Mouse (Mus musculus) ES-E14 (cell line): ENCODE measurements around the gene Fasl. TPM values are rescaled to one million over a fixed set of nuclear protein-coding genes. Genes with fewer than 3 reads are reported as not detected.

Experiments used
- DNase-seq: peaks from one replicate; pipeline ENCODE4 v3.0.0-alpha.2; 2013; ENCODE audit warnings: low read depth, low spot score
- H3K27ac ChIP-seq: 2 replicates; pipeline ENCODE4 v1.5.1; 2012; ENCODE audit warnings: low read depth, mild to moderate bottlenecking, low read length, moderate library complexity, mixed read lengths; ENCODE audit not compliant: poor library complexity, insufficient read depth, severe bottlenecking
- H3K36me3 ChIP-seq: 2 replicates; pipeline ENCODE4 v1.6.1; 2012; ENCODE audit warnings: mild to moderate bottlenecking, low read length, moderate library complexity, mixed read lengths; ENCODE audit not compliant: control insufficient read depth, poor library complexity, insufficient read depth, severe bottlenecking
- H3K4me1 ChIP-seq, 2 experiments: fragments of 150-350 bp in 1 of 2; sonication (generic) in 1 of 2; 2 replicates each; pipeline ENCODE4 v1.6.1; 2012; ENCODE audit warnings: low read length in 2 of 2, mild to moderate bottlenecking in 1 of 2, mixed read lengths in 1 of 2; ENCODE audit not compliant: control insufficient read depth in 2 of 2, insufficient read depth in 2 of 2, poor library complexity in 1 of 2
- H3K4me3 ChIP-seq, 2 experiments: fragments of 150-350 bp in 1 of 2; sonication (generic) in 1 of 2; 2 replicates each; pipeline ENCODE4 v1.5.1; 2012; ENCODE audit warnings: low read length in 2 of 2, low read depth in 1 of 2, mild to moderate bottlenecking in 1 of 2, mixed read lengths in 1 of 2; ENCODE audit not compliant: insufficient read depth in 1 of 2, poor library complexity in 1 of 2, severe bottlenecking in 1 of 2
- H3K9ac ChIP-seq: 2 replicates; pipeline ENCODE4 v1.6.1; 2012; ENCODE audit warnings: low read depth, mild to moderate bottlenecking, low read length, mixed read lengths; ENCODE audit not compliant: poor library complexity, insufficient read depth, severe bottlenecking
- H3K9me3 ChIP-seq: fragments of 150-350 bp; sonication (generic); 2 replicates; pipeline ENCODE4 v1.6.1; 2012; ENCODE audit warnings: low read depth, mild to moderate bottlenecking, low read length; ENCODE audit not compliant: control insufficient read depth, insufficient read depth
- CHD2 ChIP-seq: IDR thresholded peaks from 2 replicates; pipeline ENCODE4 v1.6.1; 2014; ENCODE audit warnings: mild to moderate bottlenecking, low read depth, low read length, inconsistent platforms
- HCFC1 ChIP-seq: IDR thresholded peaks from 2 replicates; pipeline ENCODE4 v1.6.1; 2012; ENCODE audit warnings: low read length, inconsistent platforms, borderline replicate concordance; ENCODE audit not compliant: insufficient read depth
- MAFK ChIP-seq: IDR thresholded peaks from 2 replicates; pipeline ENCODE4 v1.6.1; 2014; ENCODE audit warnings: mild to moderate bottlenecking, low read depth, low read length, inconsistent platforms; ENCODE audit not compliant: insufficient read depth
- ZC3H11A ChIP-seq: IDR thresholded peaks from 2 replicates; pipeline ENCODE4 v1.6.1; 2012; ENCODE audit warnings: low read depth, mild to moderate bottlenecking, inconsistent platforms, low read length, borderline replicate concordance
- ZNF384 ChIP-seq: IDR thresholded peaks from 2 replicates; pipeline ENCODE4 v1.6.1; 2012; ENCODE audit warnings: low read depth, low read length, inconsistent platforms
- in situ Hi-C, 2 experiments: fragments of 600-800 bp; cut with MboI; formaldehyde crosslinking; loops; one replicate each; pipeline ENCODE4 v1.15.1; 2025; ENCODE audit warnings: low sequenced_read_pairs in 2 of 2, inconsistent platforms in 1 of 2; ENCODE audit not compliant: unreplicated experiment in 2 of 2
- total RNA-seq: library from RNA; depleted of rRNA; stranded (reverse); fragments of 300-350 nt; gene quantifications from 2 replicates; pipeline ENCODE4 v1.2.3, GENCODE M21; 2012

The Fasl gene
- total RNA-seq, 1 experiment, result 0.22 TPM

DNA sequence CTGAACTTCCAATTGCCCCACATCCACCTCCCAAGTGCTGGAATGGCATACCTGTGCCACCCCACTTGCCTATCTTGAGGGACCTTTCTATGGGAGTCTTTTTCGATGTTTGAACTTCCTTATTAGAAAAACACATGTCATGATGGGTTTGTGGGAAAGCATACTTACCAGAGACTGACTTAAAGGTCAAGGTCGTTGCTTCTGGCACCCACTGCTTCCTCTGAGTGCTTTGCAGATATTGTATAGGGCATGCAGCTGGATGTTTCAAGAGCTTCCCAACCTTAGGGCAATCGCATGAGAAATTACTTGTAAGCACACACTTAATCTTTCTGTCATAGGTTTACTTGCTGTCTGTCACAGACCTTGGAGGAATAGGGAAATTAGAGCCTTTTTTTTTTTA lies 5.0 kb upstream of the Fasl start:
- Histone ChIP-seq H3K4me1 (no peaks in the 10 kb centered on the region), H3K36me3 (no peaks in the 10 kb centered on the region), H3K9ac (no peak overlapping the region), H3K4me3 (no peak overlapping the region), H3K9me3 (no peaks in the 10 kb centered on the region), H3K27ac (no peak overlapping the region)
- DNase-seq, result no peak
- TF ChIP-seq ZNF384 (no peak), MAFK (no peak), ZC3H11A (no peak), HCFC1 (no peak), CHD2 (no peak)
- in situ Hi-C loops, result no loop called here

DNA sequence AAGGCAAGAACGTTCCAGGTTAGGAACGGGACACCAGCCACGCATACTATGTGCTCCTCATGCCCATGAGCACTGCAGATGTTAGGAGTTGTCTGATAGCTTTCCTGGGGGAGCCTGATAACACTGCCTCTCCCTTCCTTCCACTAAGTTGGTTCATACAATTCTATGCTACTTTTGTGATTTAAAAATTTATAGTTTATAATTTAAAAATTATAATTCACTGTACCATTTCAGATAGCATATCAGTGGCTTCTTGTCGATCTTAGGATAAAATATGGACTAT lies 4.3 kb upstream of the Fasl start:
- TF ChIP-seq HCFC1, result no peak
- no peak for TF ChIP-seq MAFK
- no peak for TF ChIP-seq ZC3H11A
- TF ChIP-seq CHD2, result no peak
- TF ChIP-seq ZNF384, result no peak
- Histone ChIP-seq H3K36me3 (no peaks in the 10 kb centered on the region), H3K4me1 (0 out of 4 replicates have a peak, but pooled peaks cover 0 to 1% of the 10 kb centered on the region in 2 experiments), H3K4me3 (no peak overlapping the region), H3K27ac (no peak overlapping the region), H3K9ac (no peak overlapping the region), H3K9me3 (no peaks in the 10 kb centered on the region)
- no peak for DNase-seq
- in situ Hi-C loops, result no loop called here

DNA sequence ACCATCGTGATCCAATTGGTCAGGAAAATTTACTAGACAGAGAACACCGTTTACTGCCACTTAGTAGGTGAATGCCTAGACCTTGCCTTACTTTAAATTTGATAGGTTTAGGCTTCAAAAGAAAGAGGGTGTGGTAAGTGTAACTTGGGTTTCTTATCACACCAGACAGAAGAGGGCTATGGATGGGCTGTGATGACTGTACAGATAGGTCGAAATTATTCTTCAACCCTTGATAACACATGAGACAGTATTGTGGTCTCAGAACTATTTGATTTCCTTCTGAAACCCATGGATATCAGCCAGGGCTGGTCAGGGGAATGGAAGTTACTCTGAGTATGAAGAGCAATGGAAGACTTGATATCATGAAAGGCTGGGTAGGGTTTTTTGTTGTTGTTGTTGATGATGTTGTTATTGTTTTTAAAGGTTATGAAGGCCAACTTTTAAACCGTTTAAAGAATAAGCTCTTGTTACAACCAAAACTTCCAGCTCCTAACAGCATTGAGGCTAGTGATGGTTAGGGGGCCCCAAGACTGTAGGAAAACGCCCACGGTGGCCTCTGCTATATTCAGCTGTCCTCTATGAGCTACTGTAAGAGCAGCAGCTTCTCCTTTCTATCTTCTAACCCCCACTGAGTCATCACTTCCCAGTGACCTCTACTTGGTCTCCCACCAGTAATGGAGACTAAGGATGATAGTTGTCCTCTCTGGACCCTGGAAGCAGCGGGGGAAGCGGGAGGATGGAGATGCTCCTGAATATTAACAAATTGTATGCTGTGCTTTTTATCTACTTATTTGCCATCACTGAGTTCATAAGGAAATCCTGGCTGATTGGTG lies 3.8 kb upstream of the Fasl start:
- no peak overlapping the region for H3K4me3 ChIP-seq
- in situ Hi-C loops, result no loop called here
- no peak for TF ChIP-seq CHD2
- TF ChIP-seq MAFK, result no peak
- H3K27ac ChIP-seq, result no peak overlapping the region
- no peak for DNase-seq
- 0 out of 4 replicates have a peak, but pooled peaks cover 0 to 1% of the 10 kb centered on the region in 2 experiments for H3K4me1 ChIP-seq
- no peaks in the 10 kb centered on the region for H3K9me3 ChIP-seq
- no peak overlapping the region for H3K9ac ChIP-seq
- no peaks in the 10 kb centered on the region for H3K36me3 ChIP-seq

DNA sequence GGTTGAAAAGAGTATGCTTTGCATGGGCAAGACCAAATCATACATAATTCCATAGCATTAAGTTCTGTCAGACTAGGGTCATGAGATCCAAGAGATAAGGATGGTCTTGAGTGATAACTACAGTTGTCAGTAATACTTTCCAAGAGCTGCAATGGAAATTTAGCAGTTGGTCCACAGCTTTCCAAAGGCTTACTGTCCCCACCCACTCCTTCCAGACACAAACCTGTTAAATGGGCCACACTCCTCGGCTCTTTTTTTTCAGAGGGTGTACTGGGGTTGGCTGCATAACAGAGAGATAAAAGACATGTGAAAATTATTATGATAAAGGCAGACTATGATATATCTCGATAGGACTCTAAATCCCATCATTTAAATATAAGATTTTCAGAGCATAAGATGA lies 5.6 kb downstream of the Fasl start:
- 0 out of 4 replicates have a peak, but pooled peaks cover 0 to under 1% of the 10 kb centered on the region in 2 experiments for H3K4me1 ChIP-seq
- no peak overlapping the region for H3K27ac ChIP-seq
- DNase-seq, result no peak
- H3K4me3 ChIP-seq, result no peak overlapping the region
- in situ Hi-C loops, result no loop called here
- no peak for TF ChIP-seq MAFK
- no peak overlapping the region for H3K9ac ChIP-seq
- H3K9me3 ChIP-seq, result no peaks in the 10 kb centered on the region
- no peaks in the 10 kb centered on the region for H3K36me3 ChIP-seq

DNA sequence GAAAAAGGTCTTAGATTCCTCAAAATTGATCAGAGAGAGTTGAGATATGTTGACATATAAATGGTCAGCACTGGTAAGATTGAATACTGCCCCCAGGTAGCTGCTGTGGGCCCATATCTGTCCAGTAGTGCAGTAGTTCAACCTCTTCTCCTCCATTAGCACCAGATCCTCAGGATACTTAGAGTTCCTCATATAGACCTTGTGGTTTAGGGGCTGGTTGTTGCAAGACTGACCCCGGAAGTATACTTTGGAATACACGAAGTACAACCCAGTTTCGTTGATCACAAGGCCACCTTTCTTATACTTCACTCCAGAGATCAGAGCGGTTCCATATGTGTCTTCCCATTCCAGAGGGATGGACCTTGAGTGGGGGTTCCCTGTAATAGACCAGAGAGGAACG lies 6.7 kb downstream of the Fasl start:
- in situ Hi-C loops, result no loop called here
- TF ChIP-seq MAFK (no peak), ZC3H11A (no peak), ZNF384 (no peak), CHD2 (no peak), HCFC1 (no peak)

More for the DNA sequence above, 6.7 kb downstream of the Fasl start:
- no peak for DNase-seq
- H3K27ac ChIP-seq, result no peak overlapping the region
- no peaks in the 10 kb centered on the region for H3K4me1 ChIP-seq
- no peak overlapping the region for H3K4me3 ChIP-seq
- H3K9me3 ChIP-seq, result no peaks in the 10 kb centered on the region
- H3K36me3 ChIP-seq, result no peaks in the 10 kb centered on the region
- no peak overlapping the region for H3K9ac ChIP-seq
